Mouse (Mus musculus): ENCODE measurements around the gene Gm13288.
"Not testable (repeated sequence)": the region's sequence is repeated elsewhere in the genome, so short reads cannot be mapped to it uniquely, and the experiment has no call there.

GRCm38 (mm10) chr4:88758751-88759150, 46.6 kb upstream of the Gm13288 start:
- TF ChIP-seq HCFC1 (IDR thresholded peaks at IDR 0.05; ENCODE audit: borderline replicate concordance, insufficient read depth, low read length); ZNF384 (IDR thresholded peaks at IDR 0.05; ENCODE audit: low read depth, low read length); MAFK (IDR thresholded peaks at IDR 0.05; ENCODE audit: insufficient read depth, low read depth, low read length): not testable (repeated sequence)
